Mouse (Mus musculus) left cerebral cortex, adult 11 months (tissue): Measurements from ENCODE around the gene Fgf4.
A peak's percentile ranks its signal among the peaks of the same experiment; 100 is the strongest.

ENCODE experiments used
- DNase-seq: peaks from one replicate; pipeline ENCODE4 v3.0.0; 2022; ENCODE audit warnings: low spot score

Gene Fgf4

GRCm38 (mm10) chr7:144912897-144913296 lies 65.7 kb downstream of the Fgf4 start:
- no peak for DNase-seq

GRCm38 (mm10) chr7:144914296-144914947 lies 67.3 kb downstream of the Fgf4 start:
- peak; percentile 76 for DNase-seq
